Mouse (Mus musculus): ENCODE data around the gene Crim1. TPM values are rescaled to one million over a fixed set of nuclear protein-coding genes. Genes with fewer than 3 reads are reported as not detected.

The Crim1 gene
- polyA plus RNA-seq, 1 experiment = 1.1 TPM

- no peak overlapping the region for H3ac ChIP-seq (ENCODE audit: control insufficient read depth, insufficient read length)
- H3K36me3 ChIP-seq (ENCODE audit: control insufficient read depth, insufficient read depth) = no peaks in the 10 kb centered on the region
- H3K79me2 ChIP-seq (ENCODE audit: control insufficient read depth, insufficient read depth) = no peaks in the 10 kb centered on the region
- no peak for TF ChIP-seq MAX (IDR thresholded peaks at IDR 0.05; ENCODE audit: low read depth)
- no peak for TF ChIP-seq POLR2A (IDR thresholded peaks at IDR 0.05; ENCODE audit: insufficient read length, low read depth)
- no peak for TF ChIP-seq MYOD1 (IDR thresholded peaks at IDR 0.05; ENCODE audit: control insufficient read depth in 1 of 3, insufficient read length in 2 of 3, low read depth in 2 of 3)
- no peak for TF ChIP-seq E2F4 (IDR thresholded peaks at IDR 0.05; ENCODE audit: insufficient read depth)
- no peak for TF ChIP-seq TCF3 (IDR thresholded peaks at IDR 0.05; ENCODE audit: insufficient read length, low read depth)
- no peak for TF ChIP-seq USF1 (IDR thresholded peaks at IDR 0.05; ENCODE audit: low read depth)
- no peak for TF ChIP-seq REST (IDR thresholded peaks at IDR 0.05; ENCODE audit: insufficient read depth, insufficient read length)
- TF ChIP-seq MYOG (IDR thresholded peaks at IDR 0.05; ENCODE audit: control insufficient read depth in 1 of 3, insufficient read depth in 1 of 3, insufficient read length in 2 of 3, low read depth in 2 of 3) = no peak
- TF ChIP-seq CEBPB (IDR thresholded peaks at IDR 0.05; ENCODE audit: insufficient read depth, poor library complexity, severe bottlenecking) = no peak
- no peak for TF ChIP-seq SRF (IDR thresholded peaks at IDR 0.05; ENCODE audit: control insufficient read depth, insufficient read length, low read depth)
- no peak for TF ChIP-seq POLR2AphosphoS2 (IDR thresholded peaks at IDR 0.05; ENCODE audit: insufficient read length, low read depth)
- no peak for TF ChIP-seq TCF12 (IDR thresholded peaks at IDR 0.05; ENCODE audit: insufficient read depth, poor library complexity, severe bottlenecking)
- no peak overlapping the region for H3K4me2 ChIP-seq (ENCODE audit: low read depth)
- H3K4me3 ChIP-seq = no peak overlapping the region
- H3K27me3 ChIP-seq (ENCODE audit: control insufficient read depth, insufficient read depth, insufficient read length) = no peaks in the 10 kb centered on the region
These were observed 11.8 kb downstream of the Crim1 start for GRCm38 (mm10) chr17:78211881-78212280.

GRCm38 (mm10) chr17:78213128-78213527 is 13.1 kb downstream of the Crim1 start:
- TF ChIP-seq POLR2A (IDR thresholded peaks at IDR 0.05; ENCODE audit: insufficient read length, low read depth) (no peak), CEBPB (IDR thresholded peaks at IDR 0.05; ENCODE audit: insufficient read depth, poor library complexity, severe bottlenecking) (no peak), POLR2AphosphoS2 (IDR thresholded peaks at IDR 0.05; ENCODE audit: insufficient read length, low read depth) (no peak), REST (IDR thresholded peaks at IDR 0.05; ENCODE audit: insufficient read depth, insufficient read length) (no peak), E2F4 (IDR thresholded peaks at IDR 0.05; ENCODE audit: insufficient read depth) (no peak), SRF (IDR thresholded peaks at IDR 0.05; ENCODE audit: control insufficient read depth, insufficient read length, low read depth) (no peak), TCF12 (IDR thresholded peaks at IDR 0.05; ENCODE audit: insufficient read depth, poor library complexity, severe bottlenecking) (no peak), MYOG (IDR thresholded peaks at IDR 0.05; ENCODE audit: control insufficient read depth in 1 of 3, insufficient read depth in 1 of 3, insufficient read length in 2 of 3, low read depth in 2 of 3) (no peak), TCF3 (IDR thresholded peaks at IDR 0.05; ENCODE audit: insufficient read length, low read depth) (no peak), MYOD1 (IDR thresholded peaks at IDR 0.05; ENCODE audit: control insufficient read depth in 1 of 3, insufficient read length in 2 of 3, low read depth in 2 of 3) (no peak), MAX (IDR thresholded peaks at IDR 0.05; ENCODE audit: low read depth) (no peak), USF1 (IDR thresholded peaks at IDR 0.05; ENCODE audit: low read depth) (no peak)
- H3K36me3 ChIP-seq (ENCODE audit: control insufficient read depth, insufficient read depth) = no peaks in the 10 kb centered on the region
- H3K4me3 ChIP-seq = no peak overlapping the region
- no peak overlapping the region for H3K4me2 ChIP-seq (ENCODE audit: low read depth)
- H3ac ChIP-seq (ENCODE audit: control insufficient read depth, insufficient read length) = no peak overlapping the region
- H3K27me3 ChIP-seq (ENCODE audit: control insufficient read depth, insufficient read depth, insufficient read length) = no peaks in the 10 kb centered on the region
- no peaks in the 10 kb centered on the region for H3K79me2 ChIP-seq (ENCODE audit: control insufficient read depth, insufficient read depth)

- TF ChIP-seq REST (IDR thresholded peaks at IDR 0.05; ENCODE audit: insufficient read depth, insufficient read length) (no peak), POLR2A (IDR thresholded peaks at IDR 0.05; ENCODE audit: insufficient read length, low read depth) (no peak), MYOD1 (IDR thresholded peaks at IDR 0.05; ENCODE audit: control insufficient read depth in 1 of 3, insufficient read length in 2 of 3, low read depth in 2 of 3) (no peak), SRF (IDR thresholded peaks at IDR 0.05; ENCODE audit: control insufficient read depth, insufficient read length, low read depth) (no peak), TCF3 (IDR thresholded peaks at IDR 0.05; ENCODE audit: insufficient read length, low read depth) (no peak), USF1 (IDR thresholded peaks at IDR 0.05; ENCODE audit: low read depth) (no peak), CEBPB (IDR thresholded peaks at IDR 0.05; ENCODE audit: insufficient read depth, poor library complexity, severe bottlenecking) (no peak), TCF12 (IDR thresholded peaks at IDR 0.05; ENCODE audit: insufficient read depth, poor library complexity, severe bottlenecking) (no peak), E2F4 (IDR thresholded peaks at IDR 0.05; ENCODE audit: insufficient read depth) (no peak), MYOG (IDR thresholded peaks at IDR 0.05; ENCODE audit: control insufficient read depth in 1 of 3, insufficient read depth in 1 of 3, insufficient read length in 2 of 3, low read depth in 2 of 3) (no peak), MAX (IDR thresholded peaks at IDR 0.05; ENCODE audit: low read depth) (no peak), POLR2AphosphoS2 (IDR thresholded peaks at IDR 0.05; ENCODE audit: insufficient read length, low read depth) (no peak)
- no peak overlapping the region for H3ac ChIP-seq (ENCODE audit: control insufficient read depth, insufficient read length)
- no peak overlapping the region for H3K4me3 ChIP-seq
- no peaks in the 10 kb centered on the region for H3K36me3 ChIP-seq (ENCODE audit: control insufficient read depth, insufficient read depth)
- H3K27me3 ChIP-seq (ENCODE audit: control insufficient read depth, insufficient read depth, insufficient read length) = no peaks in the 10 kb centered on the region
- no peaks in the 10 kb centered on the region for H3K79me2 ChIP-seq (ENCODE audit: control insufficient read depth, insufficient read depth)
- no peak overlapping the region for H3K4me2 ChIP-seq (ENCODE audit: low read depth)
These were observed 16.5 kb downstream of the Crim1 start for GRCm38 (mm10) chr17:78216526-78216925.

- Histone ChIP-seq H3K27me3 (ENCODE audit: control insufficient read depth, insufficient read depth, insufficient read length) (no peaks in the 10 kb centered on the region), H3K4me3 (no peak overlapping the region), H3K4me2 (ENCODE audit: low read depth) (no peak overlapping the region), H3K36me3 (ENCODE audit: control insufficient read depth, insufficient read depth) (no peaks in the 10 kb centered on the region), H3K79me2 (ENCODE audit: control insufficient read depth, insufficient read depth) (no peaks in the 10 kb centered on the region), H3ac (ENCODE audit: control insufficient read depth, insufficient read length) (no peak overlapping the region)
- TF ChIP-seq MAX (IDR thresholded peaks at IDR 0.05; ENCODE audit: low read depth) (no peak), REST (IDR thresholded peaks at IDR 0.05; ENCODE audit: insufficient read depth, insufficient read length) (no peak), E2F4 (IDR thresholded peaks at IDR 0.05; ENCODE audit: insufficient read depth) (no peak), POLR2A (IDR thresholded peaks at IDR 0.05; ENCODE audit: insufficient read length, low read depth) (no peak), USF1 (IDR thresholded peaks at IDR 0.05; ENCODE audit: low read depth) (no peak), MYOG (IDR thresholded peaks at IDR 0.05; ENCODE audit: control insufficient read depth in 1 of 3, insufficient read depth in 1 of 3, insufficient read length in 2 of 3, low read depth in 2 of 3) (no peak)
These were observed 17.4 kb downstream of the Crim1 start for GRCm38 (mm10) chr17:78217406-78217805.
